Mouse (Mus musculus) testis, postnatal 10 days (tissue): ENCODE results near the gene Mbd4.
"Not testable (repeated sequence)": the region's sequence is repeated elsewhere in the genome, so short reads cannot be mapped to it uniquely, and the experiment has no call there.

Experiments used
- DNase-seq: peaks from one replicate; pipeline ENCODE4 v3.0.0; 2021; ENCODE audit warnings: low spot score

Gene Mbd4

GRCm38 (mm10) chr6:115853091-115853813, at the start of gene Mbd4, which contains the start of gene Ift122:
Gene Mbd4 (minus strand): TSS chr6:115853371.
Gene Ift122 (plus strand): TSS chr6:115853470.
- peak; percentile 97 for DNase-seq

DNA sequence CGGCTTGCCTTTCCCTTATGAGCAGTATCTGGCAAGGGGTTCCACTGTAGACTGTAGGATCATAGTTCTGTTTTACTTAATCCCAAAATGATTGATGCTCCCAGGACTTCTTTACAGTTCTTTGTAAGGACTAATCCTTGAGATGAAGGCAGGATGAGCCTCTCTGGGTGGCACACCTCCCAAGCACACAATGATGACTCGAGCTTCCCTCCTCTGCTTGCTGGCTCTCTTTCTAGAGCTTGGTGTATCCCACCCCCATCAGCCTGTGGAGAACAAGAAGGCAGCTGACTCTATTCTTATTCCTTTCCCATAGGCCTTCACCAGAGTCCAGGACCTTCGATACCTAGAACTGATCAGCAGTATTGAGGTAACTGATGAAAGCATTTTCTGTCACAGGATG, 49.4 kb upstream of the Mbd4 start:
- DNase-seq: no peak

GRCm38 (mm10) chr6:115901489-115901931, 48.3 kb upstream of the Mbd4 start:
- DNase-seq: no peak

DNA sequence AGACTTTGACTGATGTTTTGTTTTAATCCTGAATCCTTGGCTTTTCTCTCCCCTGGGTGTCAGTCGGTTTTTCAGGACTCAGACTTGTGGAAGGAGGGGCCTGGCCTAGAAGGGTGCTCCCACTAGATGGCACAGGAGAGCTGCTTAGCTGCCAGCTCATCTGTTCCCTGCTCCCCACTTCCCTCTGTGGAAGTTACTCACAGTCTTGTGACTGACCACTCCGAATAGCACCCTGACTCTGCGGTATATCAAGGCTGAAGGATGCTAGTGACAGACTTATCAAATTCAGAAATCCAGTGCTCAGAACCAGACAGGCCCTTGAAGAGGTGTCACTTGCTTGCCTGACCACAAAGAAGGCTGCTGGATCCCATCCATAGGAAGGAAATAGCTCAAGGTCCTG, 47.9 kb upstream of the Mbd4 start:
- DNase-seq: peak; percentile 82

GRCm38 (mm10) chr6:115897926-115898520, 44.9 kb upstream of the Mbd4 start:
- DNase-seq: no peak

DNA sequence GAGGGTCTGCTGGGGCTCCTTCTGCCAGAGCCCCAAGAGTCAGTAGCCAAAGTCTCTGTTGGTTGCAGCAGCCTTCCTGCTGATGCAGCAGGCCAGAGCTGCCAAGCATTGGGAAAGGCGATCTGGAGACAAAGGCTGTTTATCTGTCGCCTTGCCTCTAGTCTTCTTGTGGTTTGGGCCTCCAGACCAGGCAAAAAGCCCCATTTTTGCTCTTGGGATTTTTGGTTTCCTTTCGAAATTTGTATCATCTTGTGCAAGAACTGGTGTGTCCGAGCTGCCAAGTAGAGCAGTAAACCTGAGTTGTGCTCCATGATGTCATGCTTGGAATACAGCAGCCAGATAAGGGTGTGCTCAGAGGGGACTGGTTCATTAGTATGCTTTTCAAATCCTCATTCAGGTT, 43.9 kb upstream of the Mbd4 start:
- no peak for DNase-seq

- no peak for DNase-seq
These were observed 43.2 kb upstream of the Mbd4 start for GRCm38 (mm10) chr6:115896346-115896745.

DNA sequence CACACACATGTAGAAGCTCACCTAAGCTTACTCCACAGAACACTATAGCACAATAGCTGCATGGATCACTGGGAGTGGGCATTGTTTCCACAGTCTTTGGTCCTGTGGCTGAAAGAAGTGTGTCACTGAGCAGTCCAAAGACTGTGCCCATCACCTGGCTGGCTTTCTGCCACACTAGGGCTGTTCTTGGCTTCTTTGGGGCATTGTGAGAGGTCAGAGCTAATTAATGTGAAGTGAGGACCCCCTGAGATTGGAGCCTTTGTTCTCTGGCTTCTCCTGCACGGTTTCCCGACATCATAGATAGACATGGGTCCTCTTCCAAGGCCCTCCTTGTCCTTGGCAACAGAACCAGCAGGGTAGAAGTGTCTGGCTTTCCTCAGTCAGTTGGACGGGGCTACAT, 39.2 kb upstream of the Mbd4 start:
- no peak for DNase-seq

DNA sequence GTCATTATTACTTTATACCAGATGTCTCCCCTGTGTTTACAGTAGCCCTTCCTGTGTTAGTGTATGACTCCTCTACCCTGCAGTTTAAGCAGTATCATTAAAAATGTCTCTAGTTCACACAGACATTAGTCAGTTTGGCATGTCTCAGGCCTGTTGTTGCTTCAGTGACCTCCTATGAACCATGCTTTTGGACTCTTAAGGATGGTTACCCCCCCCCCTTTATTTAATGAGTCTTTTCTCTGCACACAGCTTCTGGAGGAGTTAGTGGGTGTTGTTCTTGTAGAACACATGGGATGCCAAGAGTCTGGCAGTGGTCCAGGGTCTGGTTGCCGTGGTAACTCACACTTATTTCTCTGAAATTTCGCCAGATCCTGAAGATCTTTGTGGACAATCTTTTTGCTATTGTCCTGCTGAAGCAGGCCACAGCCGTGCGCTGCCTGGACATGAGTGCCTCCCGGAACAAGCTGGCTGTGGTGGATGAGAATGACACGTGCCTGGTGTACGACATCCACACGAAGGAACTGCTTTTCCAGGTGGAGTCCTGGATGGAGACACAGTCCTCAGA, 38.4 kb upstream of the Mbd4 start:
- DNase-seq: peak; percentile 83

DNA sequence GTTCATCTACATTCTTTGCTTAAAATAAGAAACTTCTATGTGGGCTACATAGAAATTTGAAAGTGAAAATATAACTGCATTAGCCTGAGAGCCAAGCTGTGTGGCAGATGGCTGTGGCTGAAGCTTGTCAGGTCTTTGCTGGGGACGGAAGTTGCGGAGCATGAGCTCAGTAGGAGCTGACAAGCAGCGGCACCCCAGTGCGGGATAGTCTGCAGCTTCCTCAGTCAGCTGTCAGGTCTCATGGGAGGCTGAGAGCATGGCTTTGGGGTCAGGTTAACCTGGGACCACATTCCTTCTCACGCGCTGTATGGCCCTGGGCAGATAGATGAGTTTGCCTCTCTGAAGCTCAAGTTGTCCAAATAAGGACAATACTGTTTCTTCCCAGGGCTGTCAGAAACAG, 37.9 kb upstream of the Mbd4 start:
- no peak for DNase-seq

- no peak for DNase-seq
These were observed 37.4 kb upstream of the Mbd4 start for GRCm38 (mm10) chr6:115890601-115891000.

DNA sequence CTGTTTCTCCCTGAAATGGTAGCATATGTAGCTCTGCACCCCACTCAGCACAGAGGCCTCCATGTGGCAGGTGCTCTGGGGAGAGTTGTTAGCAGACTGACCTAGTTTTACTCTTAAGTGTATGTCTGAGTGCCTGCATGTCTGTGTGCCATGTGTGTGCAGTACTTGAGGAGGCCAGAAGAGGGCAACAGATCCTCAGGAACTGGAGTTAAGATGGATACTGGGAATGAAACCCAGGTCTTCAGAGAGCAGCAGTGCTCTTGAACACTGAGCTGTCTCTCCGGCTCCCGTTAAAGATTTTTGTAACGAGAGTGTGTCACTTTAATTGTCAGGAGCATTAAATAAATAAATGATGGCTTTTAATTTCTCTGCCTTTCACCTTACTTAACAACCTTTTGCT, 35.1 kb upstream of the Mbd4 start:
- DNase-seq: no peak

GRCm38 (mm10) chr6:115886894-115887293, 33.7 kb upstream of the Mbd4 start:
- no peak for DNase-seq

DNA sequence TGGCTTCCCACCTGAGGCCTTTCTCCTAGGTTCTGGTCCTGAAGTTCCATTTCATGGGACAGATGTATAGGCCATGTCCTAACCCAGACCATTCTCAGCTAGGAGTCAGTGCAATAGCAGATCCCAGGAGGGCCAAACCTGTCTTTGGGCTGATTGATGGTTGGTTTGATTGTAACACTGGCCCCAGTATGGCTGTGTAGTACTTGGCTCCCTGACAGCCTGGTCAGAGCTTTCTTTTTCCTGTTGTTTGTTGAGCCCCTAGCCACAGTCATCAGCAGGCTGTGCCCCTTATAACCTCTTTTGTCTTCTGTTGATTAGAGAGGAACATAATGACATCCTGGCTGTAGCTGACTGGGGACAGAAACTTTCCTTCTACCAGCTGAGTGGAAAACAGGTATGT, 30.8 kb upstream of the Mbd4 start:
- no peak for DNase-seq

DNA sequence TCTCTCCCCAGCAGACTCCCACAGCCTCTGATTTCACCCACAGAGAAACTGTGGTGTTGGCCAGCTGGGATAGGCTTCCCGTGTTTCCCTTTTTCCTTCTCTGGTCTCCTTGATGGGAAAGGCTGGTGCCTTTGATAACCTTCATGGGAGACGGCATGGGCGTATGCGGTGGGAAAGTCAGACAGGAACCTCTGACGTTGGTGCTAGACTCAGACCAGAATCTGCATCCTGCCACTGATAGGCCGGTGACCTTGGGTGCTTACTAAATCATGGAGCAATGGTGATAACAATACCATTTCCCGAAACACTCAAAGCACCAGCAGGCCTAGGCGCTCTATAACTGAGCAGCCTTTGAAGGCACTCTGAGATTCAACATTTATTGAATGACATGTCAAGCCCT, 27.6 kb upstream of the Mbd4 start:
- no peak for DNase-seq

DNA sequence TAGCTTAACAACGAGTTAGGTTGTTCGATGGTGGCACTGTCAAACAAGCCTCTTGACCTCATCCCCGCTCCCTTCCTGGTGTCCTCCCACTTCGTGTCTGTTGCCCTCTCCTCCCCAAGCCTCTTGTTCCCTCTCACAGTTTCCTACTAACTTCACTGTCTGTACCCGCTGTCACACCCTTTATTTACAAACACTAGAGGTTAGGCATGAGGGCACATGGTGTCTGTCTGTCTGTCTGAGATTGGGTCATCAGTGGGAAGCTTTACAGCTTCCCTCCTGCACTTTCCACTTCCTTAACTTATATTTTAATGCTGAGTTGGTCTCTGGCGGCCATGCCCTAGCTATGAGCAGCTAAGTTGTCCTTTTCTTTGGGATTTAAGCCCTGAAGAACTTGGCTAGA, 26.6 kb upstream of the Mbd4 start:
- no peak for DNase-seq

DNA sequence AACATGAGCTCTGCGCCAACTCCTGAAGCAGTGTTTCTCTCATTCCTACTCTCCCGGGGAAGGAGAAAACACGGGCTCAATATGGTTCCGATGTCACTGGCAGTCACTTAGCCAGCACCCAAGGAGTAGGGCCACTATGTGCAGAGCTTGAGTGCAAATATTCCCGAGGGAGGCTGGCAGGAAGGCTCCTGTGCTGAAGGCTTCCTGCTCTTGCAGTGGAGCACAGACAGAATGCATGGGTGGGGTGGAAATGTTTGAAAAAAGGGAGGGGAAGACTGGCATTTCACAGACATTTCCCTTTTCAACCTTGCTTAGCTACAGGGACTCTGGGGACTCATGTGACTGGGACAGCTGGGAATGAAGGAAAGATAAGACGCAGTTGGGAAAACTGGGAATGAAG, 25.5 kb upstream of the Mbd4 start:
- DNase-seq: no peak

- DNase-seq: no peak
These were observed 24.1 kb upstream of the Mbd4 start for GRCm38 (mm10) chr6:115877239-115877638.

- DNase-seq: not testable (repeated sequence)
These were observed 18.1 kb upstream of the Mbd4 start for GRCm38 (mm10) chr6:115871318-115871717.

GRCm38 (mm10) chr6:115867157-115867556, 14.0 kb upstream of the Mbd4 start:
- not testable (repeated sequence) for DNase-seq

GRCm38 (mm10) chr6:115865246-115865645, 12.1 kb upstream of the Mbd4 start:
- DNase-seq: no peak

DNA sequence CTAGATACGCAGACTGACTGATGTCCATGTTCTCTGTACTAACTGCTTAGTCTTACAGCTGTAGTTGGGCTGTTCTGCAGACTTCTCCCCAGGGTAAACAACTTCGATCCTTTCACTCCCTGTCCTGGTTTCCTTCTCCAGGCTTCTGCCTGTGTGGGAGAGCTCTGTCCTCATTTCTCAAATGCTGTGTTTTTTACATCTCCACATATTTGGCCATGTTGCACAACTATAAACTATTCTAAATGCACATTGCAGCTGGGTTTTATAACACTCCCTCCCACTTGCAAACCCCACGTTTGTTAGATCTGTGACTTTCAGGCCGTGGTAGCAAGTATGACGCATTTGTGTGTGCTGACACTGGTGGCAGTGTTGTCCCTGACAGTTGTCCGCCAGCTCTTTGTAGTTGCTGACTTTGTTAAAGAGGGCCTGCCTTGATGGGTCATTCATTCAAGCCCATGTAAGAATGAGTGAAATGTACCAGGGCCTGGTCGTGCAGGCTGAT, 10.2 kb upstream of the Mbd4 start:
- no peak for DNase-seq

GRCm38 (mm10) chr6:115860027-115860556, 6.9 kb upstream of the Mbd4 start:
- no peak for DNase-seq
